Mouse (Mus musculus): ENCODE data around the gene Pex16.

Pex16 gene

DNA sequence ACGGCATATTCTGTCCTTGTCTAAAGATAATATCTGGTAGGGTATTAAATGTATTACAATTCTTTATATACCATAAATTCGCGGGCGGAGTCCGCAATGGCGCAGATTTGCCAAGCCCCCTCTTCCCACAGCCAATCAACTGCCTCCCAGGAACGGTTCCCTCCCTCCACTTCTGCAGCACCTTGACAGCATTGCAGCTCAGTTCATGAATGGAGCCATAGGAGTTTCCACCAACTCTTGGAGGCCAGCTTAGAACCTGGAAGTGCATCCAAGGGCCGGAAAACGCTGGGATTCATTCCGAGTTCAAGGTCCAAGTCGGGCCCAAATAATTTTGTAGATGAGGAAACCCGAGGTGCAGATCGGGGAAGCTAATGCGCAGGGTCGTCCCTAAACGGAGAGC, at the start of gene Pex16, which contains the start of gene Large2:
Gene Pex16, plus strand, starts transcription at position 163 of the 400 bp plus-strand sequence.
Gene Large2, minus strand, starts transcription at position 356 of the 400 bp plus-strand sequence.
- peak; percentile 54 for DNase-seq

DNA sequence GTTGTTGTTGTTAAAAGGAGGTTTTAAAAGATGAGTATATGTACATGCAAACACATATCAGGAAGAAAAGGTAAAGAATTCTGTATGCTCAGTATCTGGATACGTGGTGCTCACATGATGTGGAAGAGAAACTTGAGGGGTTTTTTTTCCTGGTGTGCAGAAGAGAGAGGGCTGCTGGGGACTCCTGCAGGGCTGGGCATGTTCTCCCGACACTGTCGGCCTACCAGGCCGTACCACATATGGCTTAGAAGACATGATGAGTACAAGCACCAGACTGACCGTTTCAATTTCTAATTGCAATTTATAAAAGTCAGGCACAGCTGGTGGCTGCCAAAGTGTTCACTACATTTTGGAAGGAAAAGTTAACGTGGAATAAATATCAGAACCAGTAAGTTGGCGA, 48.8 kb upstream of the Pex16 start:
- DNase-seq, result no peak

DNA sequence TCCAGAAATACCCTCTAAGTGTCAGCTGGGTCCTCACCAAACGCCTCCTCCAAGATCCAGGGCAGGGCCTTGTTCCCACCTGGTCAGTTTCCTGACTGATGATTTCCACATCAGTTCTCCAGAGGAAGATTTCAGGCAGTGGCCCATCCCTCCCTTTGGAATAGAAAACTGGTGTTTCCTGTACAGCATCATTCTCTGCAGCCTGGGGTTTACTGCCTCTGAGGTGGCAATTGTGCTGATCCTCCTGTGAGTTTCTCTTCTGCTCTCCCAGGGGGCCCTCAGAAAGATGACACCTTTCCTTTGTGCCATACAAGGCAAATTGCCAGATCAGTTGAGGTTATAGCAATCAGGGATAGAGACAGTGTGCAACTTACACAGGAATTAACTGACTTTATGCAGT, 48.3 kb upstream of the Pex16 start:
- no peak for DNase-seq

DNA sequence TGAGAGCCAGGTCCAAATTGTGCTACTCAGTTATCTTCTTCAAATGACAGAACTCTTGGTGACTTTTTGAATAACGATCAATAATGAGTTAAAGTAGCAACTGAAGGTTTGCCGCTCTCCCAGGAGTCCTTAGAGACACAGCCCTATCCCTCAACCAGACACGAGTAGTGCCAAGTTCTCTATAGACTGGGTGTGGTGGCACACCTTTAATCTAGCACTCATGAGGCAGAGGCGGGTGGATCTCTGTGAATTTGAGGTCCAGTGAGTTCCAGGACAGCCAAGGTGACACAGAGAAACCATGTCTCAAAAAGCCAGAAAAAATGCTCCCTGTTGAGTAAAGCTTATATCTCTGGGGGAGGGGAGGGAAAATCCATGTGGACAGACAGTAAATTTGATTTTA, 46.9 kb upstream of the Pex16 start:
- DNase-seq, result no peak

DNA sequence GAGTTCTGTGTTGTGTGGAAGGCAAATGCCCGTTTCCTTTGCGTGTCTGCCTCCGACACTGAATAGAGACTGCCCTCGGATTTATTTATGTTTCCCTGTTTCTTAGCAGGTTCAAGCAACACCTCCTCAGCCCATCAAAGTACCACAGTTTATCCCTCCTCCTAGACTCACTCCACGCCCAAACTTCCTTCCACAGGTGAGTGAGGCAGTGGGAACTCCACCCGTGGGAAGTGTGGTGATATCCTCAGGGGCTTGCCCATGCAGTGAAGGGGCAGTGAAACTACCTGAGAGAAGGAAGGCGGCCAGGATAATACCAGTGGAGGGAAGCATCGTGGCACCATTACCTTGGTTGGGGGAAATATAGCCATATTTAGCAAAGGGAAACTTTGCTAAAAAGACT, 46.3 kb upstream of the Pex16 start:
- DNase-seq, result no peak

DNA sequence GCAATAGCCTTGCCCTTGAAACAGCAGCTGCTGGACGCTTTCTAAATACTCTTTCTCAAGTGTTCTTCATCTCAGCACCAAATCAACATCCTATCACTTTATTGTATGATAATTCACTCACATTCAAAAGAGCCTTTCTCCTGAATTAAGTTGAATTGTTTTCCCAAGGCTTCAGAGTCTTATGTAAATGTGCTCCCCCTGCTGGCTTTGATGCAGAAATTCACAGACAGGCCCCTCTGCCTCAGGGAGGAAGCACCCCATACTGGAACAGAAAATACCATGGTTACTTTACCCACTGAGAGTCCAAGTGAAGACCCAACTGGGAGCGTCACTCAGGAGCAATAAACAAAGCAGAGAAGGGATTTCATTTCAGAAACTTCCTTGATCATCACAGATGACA, 43.6 kb upstream of the Pex16 start:
- DNase-seq, result peak; percentile 39

DNA sequence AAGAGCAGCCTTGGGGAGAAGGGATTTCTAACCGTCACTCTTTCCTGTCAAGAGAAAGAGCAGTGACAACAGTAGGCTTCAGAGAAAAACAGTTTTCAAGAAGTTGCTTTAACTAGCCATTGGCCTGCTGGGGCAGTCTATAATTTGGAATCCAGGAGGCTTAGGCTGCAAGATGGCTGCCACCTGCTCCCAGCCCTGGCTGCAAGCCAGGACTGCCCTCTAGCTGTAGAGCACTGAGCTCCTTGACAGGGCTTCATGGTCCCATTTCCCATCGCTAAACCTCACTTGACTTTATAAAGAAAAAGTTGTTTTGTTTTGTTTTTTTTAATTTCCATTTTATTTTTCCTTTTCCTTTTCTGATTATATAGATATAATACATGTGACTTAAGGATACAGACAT, 43.1 kb upstream of the Pex16 start:
- DNase-seq, result peak; percentile 27

DNA sequence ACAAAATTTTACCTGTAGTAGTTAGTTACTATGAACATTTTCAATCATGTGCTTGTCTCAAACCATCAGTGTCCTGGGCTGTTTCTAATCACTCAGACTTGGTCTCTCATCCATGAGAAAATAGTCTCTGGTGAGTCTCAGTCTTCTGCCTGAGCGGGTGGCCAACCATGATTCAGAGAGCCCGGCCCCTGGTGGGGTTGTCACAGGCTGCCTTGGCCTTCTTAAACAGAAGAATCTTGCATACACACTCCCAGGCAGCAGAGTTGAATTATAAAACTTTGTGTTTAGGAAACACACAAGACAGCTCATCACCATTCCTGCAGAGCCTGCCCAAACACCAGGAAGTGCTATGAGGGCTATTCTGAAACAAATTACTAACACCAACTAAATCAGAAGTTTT, 42.6 kb upstream of the Pex16 start:
- DNase-seq, result no peak

DNA sequence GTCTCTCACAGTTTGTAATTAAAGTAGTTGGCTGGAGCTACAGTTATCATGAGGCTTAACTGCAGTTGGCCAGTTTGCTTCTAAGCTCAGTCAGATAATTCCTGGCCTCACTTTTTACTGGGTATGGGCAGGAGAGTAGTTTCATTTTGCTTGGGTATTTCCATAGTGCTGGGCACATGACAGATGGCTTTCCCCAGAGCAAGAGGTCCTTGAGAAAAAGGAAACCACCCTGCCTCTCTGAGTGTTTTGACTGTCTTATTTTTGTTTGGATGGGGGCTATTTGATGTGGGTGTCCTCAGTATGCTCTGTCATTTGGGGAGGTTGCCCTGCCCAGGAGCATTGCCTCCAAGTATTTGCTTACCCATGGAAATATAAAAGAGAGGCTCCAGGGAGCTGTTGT, 32.1 kb upstream of the Pex16 start:
- DNase-seq, result no peak

DNA sequence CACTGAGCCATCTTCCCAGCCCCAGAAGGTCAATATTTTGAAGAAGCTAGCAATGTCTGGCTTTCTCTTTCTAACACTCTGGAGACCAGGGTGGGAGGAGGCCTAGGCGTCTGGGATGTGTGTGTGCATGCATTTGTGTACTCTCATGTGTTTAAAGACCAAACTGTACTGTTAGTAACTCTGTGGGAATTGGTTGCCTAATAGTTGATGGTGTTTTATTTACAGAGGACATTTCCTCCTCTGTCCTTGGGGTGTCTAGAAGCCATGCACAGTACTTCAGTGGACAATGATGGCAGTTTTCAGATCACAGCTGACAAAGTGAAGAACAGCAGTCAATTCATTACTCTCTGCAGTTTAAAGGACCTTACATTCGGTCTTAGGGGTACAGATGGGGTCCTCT, 27.3 kb upstream of the Pex16 start:
- DNase-seq, result no peak

DNA sequence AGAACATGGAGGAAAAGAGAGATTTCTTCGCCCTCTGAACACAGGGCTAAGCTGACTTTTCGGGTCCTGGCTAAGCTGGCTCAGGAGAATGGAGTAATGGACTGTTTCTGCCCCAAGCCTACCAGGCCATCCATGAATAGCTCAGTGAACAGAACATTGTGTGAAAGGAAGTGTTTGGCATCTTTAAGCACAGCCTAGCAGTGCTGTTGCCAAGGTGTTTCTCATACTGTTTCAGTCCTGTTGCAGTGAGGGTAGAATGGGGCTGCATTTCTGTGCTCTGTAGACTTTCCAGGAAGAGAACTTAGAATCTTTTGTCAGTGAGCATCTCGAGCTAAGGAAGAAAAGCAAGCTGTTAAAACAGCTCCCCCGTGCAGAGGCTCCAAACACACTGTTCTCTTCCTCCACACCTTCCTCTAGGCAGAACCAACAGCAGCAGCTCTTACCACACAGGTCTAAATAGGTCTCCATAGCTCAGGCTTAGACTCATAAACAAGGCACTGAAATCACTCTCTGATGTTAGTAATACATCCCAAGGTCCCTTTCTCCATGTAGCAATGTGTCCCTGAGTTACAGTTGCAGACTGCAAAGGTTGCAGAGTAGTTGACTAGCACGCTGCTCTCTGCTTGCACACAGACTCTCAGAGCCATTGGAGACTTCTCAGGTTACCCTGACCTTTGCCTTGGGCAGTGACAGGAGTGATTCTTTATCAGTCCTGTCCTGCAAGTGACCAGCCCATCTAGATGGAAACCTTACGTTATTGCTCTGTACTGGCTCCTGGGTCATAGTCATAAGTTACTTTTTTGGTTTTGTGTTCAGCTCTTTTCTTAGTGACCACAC, 24.7 kb upstream of the Pex16 start:
- no peak for DNase-seq

DNA sequence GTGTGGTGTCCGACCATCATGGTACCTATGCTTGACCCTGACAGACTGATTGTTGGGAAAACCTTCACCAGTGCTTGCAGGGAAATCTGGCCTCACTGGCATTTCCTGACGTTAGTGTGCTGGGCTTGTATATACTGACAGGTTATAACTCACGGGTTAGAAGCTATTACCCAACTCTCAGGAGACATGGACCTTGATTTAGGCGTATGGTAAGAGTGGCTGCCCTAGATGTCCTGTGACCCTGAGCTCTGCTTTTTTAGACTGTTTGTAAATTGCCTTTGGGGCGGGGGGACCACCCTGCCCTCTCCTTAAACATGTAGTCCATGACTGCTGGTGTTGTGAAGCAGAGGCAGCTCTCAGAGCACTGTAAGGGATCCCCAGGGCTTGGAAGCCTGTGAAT, 23.8 kb upstream of the Pex16 start:
- no peak for DNase-seq

DNA sequence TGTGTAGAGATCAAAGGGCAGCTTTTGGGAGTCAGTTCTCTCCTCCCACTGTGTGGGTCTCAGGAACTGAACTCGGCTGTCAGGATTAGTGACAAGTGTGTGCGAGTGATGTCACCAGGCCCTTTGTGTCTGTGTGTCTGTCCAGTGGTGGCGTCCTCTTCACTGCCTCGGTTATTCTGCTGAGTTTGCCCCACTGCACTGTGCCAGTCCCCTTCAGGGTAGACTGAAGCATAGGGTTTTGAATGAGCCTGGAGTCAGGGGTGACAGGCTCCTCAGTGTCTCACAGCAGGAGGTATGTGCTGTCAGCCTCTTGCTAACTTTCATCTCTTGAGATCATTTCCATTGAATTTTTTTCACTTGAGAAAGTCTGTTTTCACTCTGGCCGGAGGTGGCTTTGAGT, 21.1 kb upstream of the Pex16 start:
- no peak for DNase-seq

DNA sequence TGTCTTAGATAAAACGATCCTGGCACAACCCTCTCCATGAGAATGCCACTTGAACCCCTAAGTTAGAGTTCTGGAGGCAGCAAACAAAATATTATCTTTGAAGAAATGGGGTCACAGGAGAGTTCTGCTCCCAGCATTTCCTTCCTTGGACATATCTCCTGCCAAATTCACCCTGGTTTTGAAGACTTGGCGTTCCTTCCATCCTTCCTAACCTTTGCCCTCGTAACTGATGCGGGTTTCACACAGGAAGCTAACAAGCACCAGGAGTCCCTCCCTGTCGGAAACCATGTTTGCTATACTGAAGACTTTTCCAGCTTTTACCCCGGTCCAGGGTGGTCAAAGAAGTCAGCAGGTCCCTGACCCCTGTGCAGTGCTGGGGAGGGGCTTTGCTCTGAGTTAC, 20.3 kb upstream of the Pex16 start:
- no peak for DNase-seq

DNA sequence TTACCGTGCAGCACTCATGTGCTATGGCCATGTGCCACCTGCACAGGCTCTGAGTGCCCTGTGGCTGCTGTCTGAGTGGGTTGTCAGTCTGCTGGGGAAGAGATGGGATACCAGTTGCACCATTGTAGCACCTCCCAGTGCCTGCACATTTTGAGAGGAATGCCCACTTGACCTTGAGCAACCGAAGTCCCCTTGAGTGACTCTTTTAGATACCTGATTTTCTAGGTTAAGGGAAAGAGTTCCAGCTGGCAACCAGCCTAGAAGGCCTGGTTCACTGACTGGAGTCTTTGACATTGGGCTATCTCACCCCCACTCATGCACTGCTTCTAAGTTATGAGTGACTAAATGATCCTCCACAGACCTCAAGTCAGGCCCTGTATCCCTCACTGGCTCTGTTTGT, 15.2 kb upstream of the Pex16 start:
- DNase-seq, result no peak

DNA sequence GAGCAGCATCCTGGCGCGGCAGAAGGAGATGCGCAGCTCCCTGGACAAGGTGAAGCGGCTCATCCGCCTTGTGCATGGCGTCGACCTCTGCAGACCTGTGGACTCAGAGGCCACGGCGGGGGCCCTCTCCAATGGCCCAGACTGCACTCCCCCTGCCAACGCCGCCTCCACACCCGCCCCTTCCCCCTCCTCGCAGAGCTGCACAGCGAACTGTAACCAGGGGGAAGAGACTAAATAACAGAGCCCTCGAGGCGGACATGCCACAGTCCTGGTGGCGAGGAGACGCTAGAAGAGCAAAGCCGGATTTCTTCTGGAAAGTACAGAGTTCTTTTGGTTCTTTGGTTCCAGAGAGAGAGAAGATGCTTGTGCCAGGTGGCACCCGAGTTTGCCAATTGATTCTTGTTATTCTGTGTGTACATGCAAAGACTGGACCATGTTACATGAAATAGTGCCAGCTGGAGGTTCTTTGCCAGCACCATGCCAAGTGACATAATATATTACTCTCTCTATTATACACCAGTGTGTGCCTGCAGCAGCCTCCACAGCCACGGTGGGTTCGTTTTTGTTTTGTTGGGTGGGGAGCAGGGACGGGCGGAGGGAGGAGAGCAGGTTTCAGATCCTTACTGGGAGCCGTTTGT, 14.2 kb upstream of the Pex16 start:
- DNase-seq, result peak; percentile 27

DNA sequence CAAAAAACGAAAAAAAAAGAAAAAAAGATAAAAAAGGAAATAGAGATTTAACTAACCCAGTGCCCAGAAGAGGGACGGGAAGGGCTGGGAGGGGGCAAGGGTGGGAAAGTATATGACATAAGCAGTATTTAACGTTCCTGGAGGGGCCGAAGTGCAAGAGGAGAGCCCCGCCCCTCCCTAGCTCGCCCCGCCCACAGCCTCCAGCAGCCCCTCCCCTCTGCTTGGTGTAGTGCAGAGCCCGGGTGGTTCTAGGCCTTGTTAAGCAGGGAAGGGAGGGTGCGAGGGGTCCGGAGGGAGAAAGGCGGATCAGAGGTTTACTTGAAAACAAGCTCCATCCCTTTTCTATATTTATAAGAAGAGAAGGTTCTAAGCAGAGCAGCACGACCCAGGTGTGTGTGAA, 13.6 kb upstream of the Pex16 start:
- no peak for DNase-seq

DNA sequence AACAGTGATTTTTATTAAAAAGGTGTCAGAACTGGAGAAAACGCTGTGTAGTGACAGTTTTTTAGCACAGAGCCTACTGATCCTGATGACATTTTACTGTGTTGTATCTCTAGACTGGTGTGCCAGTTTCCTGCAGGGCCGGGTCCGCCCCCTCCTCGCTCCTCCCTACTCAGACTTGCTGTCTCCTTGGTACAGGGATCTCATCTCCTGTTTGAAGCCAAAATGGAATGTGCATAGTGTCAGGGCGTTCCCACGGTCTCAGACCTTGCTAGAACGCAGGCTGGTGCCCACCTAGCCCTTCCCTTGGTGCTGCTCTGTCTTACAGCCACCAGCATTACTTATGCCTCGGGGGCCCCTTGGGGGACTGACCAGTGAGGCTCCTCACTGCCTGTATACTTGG, 12.7 kb upstream of the Pex16 start:
- DNase-seq, result no peak

DNA sequence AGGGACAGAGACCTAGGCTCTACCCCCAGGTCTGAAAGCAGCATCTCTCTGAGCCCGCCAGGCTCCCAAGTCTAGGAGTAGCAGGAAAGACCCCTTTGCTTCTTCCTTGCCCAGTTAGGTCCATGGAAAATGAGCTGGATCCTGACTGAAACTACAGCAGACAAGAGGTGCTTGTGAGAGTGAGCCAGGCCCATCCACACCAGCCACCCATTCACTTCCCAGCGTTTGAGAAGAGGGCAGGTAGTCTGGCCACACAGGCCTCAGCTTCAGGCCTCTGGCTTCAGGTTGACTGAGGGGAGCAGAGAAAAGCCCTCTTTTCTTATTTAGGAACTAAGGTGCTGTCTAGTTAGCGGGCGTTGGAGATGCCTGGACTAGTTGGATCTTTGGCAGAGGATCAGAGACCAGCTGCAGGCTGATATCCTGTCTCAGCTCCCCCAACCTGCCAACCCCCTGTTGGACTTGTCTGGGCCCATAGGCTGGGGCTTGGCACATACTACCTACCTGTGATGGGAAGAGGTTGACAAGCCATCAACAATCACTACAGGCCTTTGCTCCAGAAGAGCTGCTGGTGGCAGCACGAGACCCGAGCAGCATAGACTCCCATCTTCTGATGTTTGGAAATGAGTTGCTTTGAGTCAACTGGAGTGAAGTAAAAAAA, 11.8 kb upstream of the Pex16 start:
- DNase-seq, result no peak

DNA sequence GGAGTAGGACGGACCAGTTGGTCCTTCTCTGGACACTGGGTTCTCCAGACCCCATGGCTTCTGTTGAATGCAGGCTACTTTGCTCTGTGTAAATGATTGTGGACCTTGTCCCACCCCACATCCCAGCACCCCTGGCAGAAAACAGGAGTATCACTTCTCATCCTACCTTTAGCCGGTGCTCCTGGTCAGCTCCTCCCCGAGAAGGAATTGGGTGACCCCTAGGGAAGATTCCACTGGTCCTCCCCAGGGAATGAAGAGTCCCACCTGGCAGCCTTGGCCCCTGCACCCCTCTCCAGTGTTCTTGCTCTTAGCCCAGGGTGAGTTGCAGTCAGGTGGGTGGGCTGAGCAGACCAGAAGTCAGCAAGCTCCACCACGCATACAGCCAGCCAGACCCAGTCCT, 10.4 kb upstream of the Pex16 start:
- no peak for DNase-seq

DNA sequence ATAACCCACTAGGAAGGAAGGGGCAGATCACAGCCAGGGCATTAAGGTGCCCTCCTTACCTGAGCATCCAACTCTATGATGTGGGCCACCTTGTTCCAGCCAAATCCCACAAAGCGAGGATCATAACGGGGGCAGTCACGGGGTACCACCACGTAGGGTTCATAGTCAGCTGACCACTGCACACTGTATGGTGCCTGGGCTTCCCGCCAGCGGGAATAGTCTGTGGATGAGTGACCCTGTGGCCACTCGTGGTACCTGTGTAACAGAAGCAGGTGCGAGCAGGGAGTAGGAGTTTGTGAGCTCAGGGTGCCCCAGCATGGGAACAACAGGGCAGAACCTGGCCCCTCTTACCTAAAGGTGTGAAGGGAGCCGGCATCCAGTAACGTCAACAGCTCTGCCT, 8.9 kb upstream of the Pex16 start:
- no peak for DNase-seq

DNA sequence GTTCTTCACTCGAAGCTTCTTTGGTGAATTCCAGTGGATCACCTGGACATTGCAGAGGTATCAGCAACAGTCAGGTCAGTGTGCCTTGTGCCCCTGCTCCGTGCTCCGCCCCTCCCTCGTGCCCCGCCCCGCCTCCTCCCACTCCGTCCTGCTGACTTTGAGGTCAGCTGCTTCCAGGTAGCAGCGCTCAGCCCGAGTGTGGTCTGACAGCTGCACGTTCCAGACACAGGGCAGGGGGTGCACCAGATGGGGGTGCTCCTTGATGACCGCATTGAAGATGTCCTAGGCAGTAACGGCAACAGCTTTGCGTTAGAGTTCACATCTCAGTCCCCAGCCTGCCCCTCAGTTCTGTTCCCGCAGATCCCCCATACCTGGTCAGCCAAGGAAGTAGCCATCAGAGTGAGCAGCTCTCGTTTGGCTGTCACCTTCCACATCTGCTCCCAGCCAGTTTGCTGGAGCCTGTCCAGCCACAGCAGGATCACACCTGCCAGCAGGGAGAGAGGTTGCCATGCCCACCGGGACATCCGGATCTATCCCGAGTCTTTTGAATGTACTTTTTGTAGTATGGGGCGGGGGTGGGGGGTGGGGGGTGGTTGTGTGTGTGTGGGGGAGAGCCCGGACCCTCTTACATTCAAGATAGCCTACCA, 7.0 kb upstream of the Pex16 start:
- DNase-seq, result no peak

DNA sequence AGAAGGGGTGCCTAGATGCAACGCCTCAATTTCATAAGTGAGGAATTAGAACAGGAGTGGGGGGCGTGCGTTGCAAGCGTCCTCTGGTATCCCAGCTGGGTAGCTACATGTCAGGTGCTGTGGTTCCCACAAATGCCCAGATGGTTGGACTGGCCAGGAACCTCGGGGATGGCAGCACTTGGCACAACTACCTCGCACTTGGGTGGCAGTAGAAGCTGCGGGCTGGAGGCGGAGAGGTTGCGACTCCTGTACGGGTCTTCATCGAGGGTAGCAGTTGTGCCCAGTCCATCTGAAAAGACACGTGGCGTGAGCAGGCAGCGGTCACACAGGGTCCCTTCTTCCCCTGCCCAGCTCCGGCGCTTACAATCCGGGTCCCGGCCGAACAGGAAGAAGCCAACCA, 4.1 kb upstream of the Pex16 start:
- peak; percentile 29 for DNase-seq
